Mouse (Mus musculus) cerebellum, postnatal 4 days (tissue): ENCODE data around the gene Ampd3.
A peak's percentile ranks its signal among the peaks of the same experiment; 100 is the strongest.

Experiments used
- DNase-seq, 2 experiments: peaks; one replicate each; pipeline ENCODE4 v3.0.0; 2022; ENCODE audit warnings: low spot score in 2 of 2, mixed read lengths in 1 of 2

Gene Ampd3

GRCm38 (mm10) chr7:110834522-110834921, 66.5 kb downstream of the Ampd3 start:
- no peak for DNase-seq

- no peak for DNase-seq
These were observed 72.3 kb downstream of the Ampd3 start for GRCm38 (mm10) chr7:110840332-110840731.

DNA sequence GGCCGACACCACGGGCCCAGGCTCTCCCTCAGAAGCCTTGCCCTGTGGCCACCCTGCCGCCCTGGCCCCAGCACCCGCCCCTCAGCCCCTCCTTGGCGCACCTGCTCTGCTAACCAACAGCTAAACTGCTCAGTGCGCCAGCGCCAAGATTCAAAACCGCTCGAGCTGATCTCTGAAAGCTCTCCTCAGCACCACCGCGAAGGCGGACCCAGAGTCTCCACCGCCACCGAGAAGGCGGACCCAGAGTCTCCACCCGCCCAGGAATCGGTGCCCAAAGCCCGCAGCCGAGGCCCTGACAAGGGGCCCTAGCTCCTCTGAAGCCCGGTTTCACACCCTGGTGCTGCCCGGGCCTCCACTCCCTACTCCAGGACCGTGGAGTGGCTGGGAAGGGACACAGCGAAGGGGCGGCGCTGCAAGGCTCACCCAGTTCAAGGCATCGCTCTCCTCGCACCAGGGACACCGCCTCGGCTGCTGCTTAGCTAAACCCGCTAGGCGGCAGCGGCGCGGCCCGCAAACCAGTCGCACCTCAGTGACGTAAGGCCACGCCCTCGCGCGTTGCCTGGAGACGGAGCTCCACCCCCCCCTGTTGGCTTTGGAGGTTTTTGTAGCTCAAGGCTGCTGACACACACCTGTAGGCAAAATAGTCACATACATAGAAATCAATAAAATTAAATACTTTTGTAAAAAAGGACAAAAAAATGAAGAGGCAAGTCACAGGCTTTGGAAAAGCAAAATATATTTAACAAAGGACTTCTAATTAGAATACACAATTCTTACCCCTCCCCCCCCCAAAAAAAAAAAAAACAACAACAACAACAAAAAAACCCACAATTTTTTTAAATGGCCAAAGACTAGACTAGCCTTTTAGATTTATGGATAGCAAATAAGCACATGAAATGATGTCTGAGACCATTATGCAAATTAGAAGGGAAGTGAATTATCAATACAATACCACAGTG, 76.2 kb downstream of the Ampd3 start, which contains the start of gene Rnf141:
Gene Rnf141 (minus strand): TSS at position 542 of the 959 bp plus-strand sequence.
- peak; percentile 84 to 92 for DNase-seq

DNA sequence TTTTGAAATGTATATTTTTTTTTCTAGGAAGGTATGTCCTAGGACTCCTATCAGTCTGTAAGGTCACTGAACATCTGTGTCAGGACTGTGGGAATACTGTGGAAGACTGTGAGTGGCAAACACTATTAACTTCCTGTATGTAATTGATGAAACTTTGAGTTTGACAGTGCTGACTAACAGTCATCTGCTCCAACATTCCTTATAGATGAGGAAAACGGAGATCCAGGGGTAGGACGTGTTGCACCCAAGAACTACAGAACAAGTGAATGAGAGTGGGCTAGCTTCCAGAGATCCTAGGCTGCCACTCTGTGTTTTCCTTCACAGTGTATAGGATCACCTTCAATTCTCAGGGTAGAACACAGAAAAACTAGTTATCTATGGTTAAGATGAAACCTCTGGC, 79.3 kb downstream of the Ampd3 start:
- no peak for DNase-seq

- no peak for DNase-seq
These were observed 80.4 kb downstream of the Ampd3 start for GRCm38 (mm10) chr7:110848371-110848770.

DNA sequence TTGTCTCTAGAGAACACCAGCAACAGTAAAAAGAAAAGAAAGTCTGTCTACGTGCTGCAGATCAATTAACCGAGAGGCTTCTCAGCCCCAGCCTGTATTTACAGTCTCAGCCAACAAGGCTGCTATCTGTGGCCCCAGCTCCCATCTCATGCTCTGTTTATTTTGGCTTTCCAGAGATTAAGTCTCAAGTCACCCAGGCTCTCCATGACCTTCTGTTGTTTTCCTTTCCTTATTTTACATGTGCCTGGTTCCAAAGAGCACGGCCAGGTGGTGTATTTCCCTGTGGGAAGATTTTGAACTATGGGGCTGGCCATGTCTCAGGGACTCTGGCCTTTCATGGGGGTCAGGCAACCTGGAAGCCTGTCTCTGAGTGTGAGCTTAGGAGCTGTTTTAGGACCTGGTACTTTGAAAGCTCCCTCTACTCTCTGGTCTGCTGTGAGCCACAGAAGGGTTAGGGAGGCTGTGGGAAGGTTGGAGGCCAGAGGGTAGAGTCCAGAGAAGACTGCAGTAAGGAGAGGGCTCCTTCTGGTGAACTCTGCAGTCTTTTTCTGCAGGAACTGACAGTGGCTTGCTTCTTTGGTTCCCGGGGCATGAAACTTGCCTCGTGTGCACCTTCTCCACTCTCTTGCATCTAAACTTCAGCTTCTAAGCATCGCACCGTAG, 83.7 kb downstream of the Ampd3 start:
- DNase-seq: no peak

- DNase-seq: no peak
These were observed 85.6 kb downstream of the Ampd3 start for GRCm38 (mm10) chr7:110853611-110854010.

DNA sequence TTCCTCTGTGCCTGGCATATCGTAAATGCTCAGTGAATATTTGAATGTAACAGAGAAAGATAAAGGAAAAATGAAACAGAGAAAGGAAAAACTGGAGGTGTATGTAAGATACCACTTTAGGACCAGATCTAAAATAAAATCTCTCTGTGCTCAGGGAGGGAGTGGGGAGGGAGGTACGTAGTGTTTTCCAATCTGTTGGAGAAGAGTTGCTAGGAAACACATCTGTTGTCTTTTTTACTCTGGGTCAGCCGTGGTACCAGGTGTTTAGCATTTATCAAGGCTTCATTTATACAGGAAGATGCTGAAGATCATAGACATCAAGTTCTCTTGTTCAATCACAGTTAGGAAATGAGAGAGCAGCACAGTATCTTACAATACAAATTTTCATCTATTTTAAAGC, 86.5 kb downstream of the Ampd3 start:
- DNase-seq: no peak

DNA sequence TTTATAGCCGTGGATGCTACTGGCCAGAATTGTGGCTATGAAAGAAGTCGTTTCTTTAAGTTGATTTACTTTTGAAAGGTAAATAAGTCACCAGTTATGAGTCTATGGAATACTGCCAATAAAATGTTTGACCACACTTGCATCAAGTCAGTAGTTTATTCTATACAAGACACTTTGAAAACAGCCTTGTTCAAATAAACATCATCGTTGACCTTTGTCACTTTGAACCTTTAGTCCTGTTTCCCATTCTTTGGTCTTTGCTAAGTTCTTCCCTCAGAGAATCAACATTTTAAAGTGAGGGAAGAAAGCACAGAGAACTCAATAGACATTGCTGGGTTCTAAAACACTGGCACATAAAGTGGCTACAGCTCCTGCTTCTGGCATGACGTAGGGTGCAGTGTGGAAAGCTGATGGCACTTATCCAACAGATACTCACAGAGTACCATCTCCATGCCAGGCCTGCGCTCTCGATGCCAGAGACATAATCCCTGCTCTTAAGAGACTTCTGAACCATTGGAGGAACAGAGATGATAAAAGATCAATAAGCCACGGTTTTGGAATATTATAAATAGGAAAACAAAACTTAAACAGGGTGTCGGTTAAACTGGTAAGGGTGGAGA, 87.0 kb downstream of the Ampd3 start:
- DNase-seq: peak in 1 of 2 experiments; percentile 20

GRCm38 (mm10) chr7:110855604-110856003, 87.6 kb downstream of the Ampd3 start:
- DNase-seq: no peak

GRCm38 (mm10) chr7:110860129-110860528, 92.1 kb downstream of the Ampd3 start:
- DNase-seq: no peak
